Mouse (Mus musculus) heart, adult 10 weeks (tissue): ENCODE results near the gene Lingo4. TPM values are rescaled to one million over a fixed set of nuclear protein-coding genes. Genes with fewer than 3 reads are reported as not detected.

Experiments used
- polyA plus RNA-seq: library from polyadenylated mRNA; stranded (reverse); fragments of 350-450 nt; fragmentation: Illumina TruSeq; extraction: RNeasy Lipid Tissue Mini Kit (QIAGEN cat#74804); gene quantifications from one replicate; pipeline ENCODE4 v1.2.3, GENCODE M21; 2014; ENCODE audit warnings: low read depth, low replicate concordance

The Lingo4 gene
- polyA plus RNA-seq = not detected

GRCm38 (mm10) chr3:94398217-94398616 is at the start of gene Lingo4:
Lingo4 (plus strand) TSS chr3:94398517.

DNA sequence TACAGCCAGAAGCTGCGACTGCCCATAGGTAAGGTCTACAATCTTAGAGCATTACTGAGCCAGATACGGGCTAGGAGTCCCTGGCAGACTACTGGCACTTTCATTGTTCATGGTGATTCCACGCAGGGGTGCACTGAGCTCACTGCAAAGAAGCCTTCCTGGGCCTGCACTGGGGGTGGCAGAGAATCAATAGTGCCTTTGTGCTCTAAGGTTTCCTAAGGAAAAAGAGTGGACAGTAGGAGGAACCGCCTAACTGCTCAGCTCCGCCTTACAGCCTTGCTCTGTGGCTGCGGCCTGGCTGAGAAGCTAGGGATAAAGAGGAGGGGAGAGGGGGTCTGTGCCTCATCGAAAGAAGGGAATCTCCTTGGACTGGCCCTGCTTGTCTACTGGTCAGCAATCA is 36.2 kb upstream of the Lingo4 start, which contains the start of gene C2cd4d:
C2cd4d (plus strand) TSS at position 301 of the 400 bp plus-strand sequence.

GRCm38 (mm10) chr3:94372641-94373040 is 25.7 kb upstream of the Lingo4 start, which contains the start of gene Rorc:
Rorc (plus strand) TSS chr3:94372794.

GRCm38 (mm10) chr3:94413031-94413679 is 14.8 kb downstream of the Lingo4 start, which contains the start of gene Tdrkh:
Tdrkh (plus strand) TSS chr3:94413273.

DNA sequence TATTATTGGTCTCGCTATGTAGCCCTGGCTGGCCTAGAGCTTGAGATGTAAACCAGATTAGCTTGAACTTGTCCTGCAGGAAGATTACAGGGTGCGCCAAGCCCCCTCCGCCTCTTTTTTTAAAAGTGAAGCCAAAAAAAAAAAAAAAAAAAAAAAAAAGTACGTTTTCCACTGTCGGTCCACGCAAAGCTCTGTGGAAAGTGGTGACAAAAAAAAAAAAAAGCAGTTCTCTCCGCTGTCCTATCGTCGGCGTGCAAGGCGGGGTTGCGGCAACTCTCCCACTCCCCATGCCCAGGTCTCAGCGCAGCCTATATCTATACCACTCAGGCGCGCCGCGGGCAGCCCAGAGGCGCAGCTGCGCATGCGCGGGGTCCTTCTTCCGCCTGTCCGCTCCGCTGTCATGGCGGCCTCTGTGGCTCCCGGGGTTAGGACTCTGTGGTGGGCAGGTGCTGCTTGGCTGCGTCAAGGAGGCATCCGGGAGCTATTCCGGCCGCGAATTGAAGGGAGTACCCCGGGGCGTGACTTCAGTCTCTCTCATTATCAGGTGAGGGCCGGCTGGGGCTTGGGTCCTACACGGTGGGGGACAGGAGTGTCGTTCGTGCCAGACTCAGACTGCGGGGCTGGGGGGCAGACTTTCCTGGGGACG is 44.8 kb downstream of the Lingo4 start, which contains the start of gene Mrpl9:
Mrpl9 (plus strand) TSS at position 368 of the 646 bp plus-strand sequence.

GRCm38 (mm10) chr3:94443597-94443964 is 45.3 kb downstream of the Lingo4 start, which contains the start of gene Oaz3:
Oaz3 (minus strand) TSS chr3:94443915.

Other genes with a start within 250 kb of the Lingo4 start
- not detected for gene Gm10696, start 220.3 kb upstream of the Lingo4 start, polyA plus RNA-seq
- gene Gm5286, start 201.8 kb upstream of the Lingo4 start, polyA plus RNA-seq = not detected
- gene Gm4778, start 134.5 kb upstream of the Lingo4 start, polyA plus RNA-seq = not detected
- gene Them4, start 88.4 kb upstream of the Lingo4 start, polyA plus RNA-seq = 18.3 TPM
- gene Them5, start 56.4 kb upstream of the Lingo4 start, polyA plus RNA-seq = not detected
- gene C2cd4d, start 36.1 kb upstream of the Lingo4 start, polyA plus RNA-seq = not detected
- gene Rorc, start 25.7 kb upstream of the Lingo4 start, polyA plus RNA-seq = 56.8 TPM
- 7.4 TPM for gene Tdrkh, start 14.8 kb downstream of the Lingo4 start, polyA plus RNA-seq
- 93.0 TPM for gene Mrpl9, start 44.8 kb downstream of the Lingo4 start, polyA plus RNA-seq
- gene Oaz3, start 45.4 kb downstream of the Lingo4 start, polyA plus RNA-seq = not detected
- not detected for gene Celf3, start 79.8 kb downstream of the Lingo4 start, polyA plus RNA-seq
- 2.4 TPM for gene Riiad1, start 81.8 kb downstream of the Lingo4 start, polyA plus RNA-seq
- 20.0 TPM for gene Snx27, start 184.2 kb downstream of the Lingo4 start, polyA plus RNA-seq
- gene Gm10972, start 244.6 kb downstream of the Lingo4 start, polyA plus RNA-seq = not detected